Mouse (Mus musculus) olfactory bulb, adult 2 months (tissue): ENCODE results near the gene Grhl3.

ENCODE experiments used
- CTCF ChIP-seq: fragments of 200-500 bp; IDR thresholded peaks from 2 replicates; pipeline ENCODE4 v1.5.1; 2012; ENCODE audit warnings: low read depth, mild to moderate bottlenecking, low read length, moderate library complexity; ENCODE audit not compliant: insufficient read depth
- POLR2A ChIP-seq: fragments of 200-500 bp; IDR thresholded peaks from 2 replicates; pipeline ENCODE4 v1.6.1; 2012; ENCODE audit warnings: mild to moderate bottlenecking, low read depth, low read length, moderate library complexity; ENCODE audit not compliant: insufficient read depth

- TF ChIP-seq POLR2A (no peak), CTCF (no peak)
These were observed 28.1 kb upstream of the Grhl3 start for GRCm38 (mm10) chr4:135601530-135601929.
